Mouse (Mus musculus) G1E-ER4 (cell line): ENCODE results near the gene Fndc5. TPM values are rescaled to one million over a fixed set of nuclear protein-coding genes. Genes with fewer than 3 reads are reported as not detected.

Experiments
- GATA1 ChIP-seq: IDR thresholded peaks from one replicate; pipeline ENCODE4 v1.8.0; 2012; ENCODE audit warnings: low read length, inconsistent platforms
- polyA plus RNA-seq: library from polyadenylated mRNA; stranded (reverse); fragments of >175 nt; gene quantifications from 2 replicates; pipeline ENCODE4 v1.2.3, GENCODE M21; 2012

The Fndc5 gene
- polyA plus RNA-seq, 1 experiment, result 0.19 TPM

DNA sequence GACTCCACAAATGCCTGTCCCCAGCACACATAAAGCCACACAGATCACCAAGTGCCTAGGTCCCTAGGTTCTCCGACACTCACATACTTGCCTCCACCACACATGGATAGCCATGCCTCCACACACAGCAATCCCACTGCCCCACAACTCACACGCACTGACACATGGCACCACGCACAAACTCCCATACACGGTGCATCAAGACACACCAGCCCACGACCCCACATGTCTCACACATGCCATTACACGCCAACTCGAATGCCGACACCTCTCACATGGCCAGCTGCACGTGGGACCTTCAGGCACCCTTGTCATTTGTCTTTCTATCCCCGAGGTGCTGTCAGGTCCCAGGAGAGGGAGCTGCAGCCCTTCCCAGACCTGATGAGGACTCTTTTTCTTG is 17.1 kb upstream of the Fndc5 start:
- TF ChIP-seq GATA1, result no peak

- TF ChIP-seq GATA1, result no peak
Observed at GRCm38 (mm10) chr4:129120520-129121445, 16.0 kb upstream of the Fndc5 start.

DNA sequence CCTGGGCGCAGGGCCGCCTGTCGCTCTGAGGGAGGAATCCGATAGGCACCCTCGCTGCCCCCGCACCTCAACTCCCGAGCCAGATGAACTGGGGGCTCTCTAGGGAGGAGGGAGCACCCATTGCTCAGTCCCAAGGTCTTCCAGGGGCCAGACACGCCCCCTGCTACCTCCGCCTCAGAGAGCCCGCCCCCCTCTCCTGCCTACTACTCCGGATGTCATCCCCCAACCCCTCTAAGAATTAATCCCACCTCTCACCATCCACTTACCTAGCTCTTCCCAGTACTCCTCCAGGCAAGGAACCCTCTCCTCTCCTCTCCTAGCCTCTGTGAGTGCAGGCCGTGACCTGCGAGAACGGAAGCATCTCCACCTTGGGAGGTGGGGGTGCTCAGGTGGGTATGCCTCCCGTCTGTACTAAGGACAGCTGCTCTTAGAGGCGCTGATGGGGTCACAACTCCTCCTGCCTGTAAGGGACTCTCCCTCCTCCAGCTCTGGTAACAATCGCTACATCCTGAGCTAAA is 15.2 kb upstream of the Fndc5 start, which contains the start of gene Hpca:
TSS of gene Hpca (minus strand) at position 468 of the 518 bp plus-strand sequence.
- TF ChIP-seq GATA1, result no peak

DNA sequence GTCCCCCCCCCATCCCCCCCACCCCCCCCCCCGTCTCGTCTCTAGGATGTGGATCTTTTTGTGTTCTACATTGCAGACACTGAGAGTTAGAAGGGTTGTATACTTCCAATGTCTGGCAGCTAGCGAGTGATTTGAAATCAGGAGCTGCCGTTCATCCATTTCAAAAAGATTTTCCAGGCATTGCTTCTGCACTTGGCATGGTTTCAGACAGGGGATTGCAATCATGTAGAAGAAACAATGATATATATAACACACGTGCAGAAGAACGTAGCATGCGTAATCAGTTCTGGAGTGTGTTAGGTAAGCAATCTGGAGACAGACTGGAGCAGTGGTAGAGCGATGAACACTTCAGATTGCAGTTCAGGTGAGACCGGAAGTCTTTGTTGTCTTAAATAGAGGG is 14.7 kb upstream of the Fndc5 start:
- no peak for TF ChIP-seq GATA1

DNA sequence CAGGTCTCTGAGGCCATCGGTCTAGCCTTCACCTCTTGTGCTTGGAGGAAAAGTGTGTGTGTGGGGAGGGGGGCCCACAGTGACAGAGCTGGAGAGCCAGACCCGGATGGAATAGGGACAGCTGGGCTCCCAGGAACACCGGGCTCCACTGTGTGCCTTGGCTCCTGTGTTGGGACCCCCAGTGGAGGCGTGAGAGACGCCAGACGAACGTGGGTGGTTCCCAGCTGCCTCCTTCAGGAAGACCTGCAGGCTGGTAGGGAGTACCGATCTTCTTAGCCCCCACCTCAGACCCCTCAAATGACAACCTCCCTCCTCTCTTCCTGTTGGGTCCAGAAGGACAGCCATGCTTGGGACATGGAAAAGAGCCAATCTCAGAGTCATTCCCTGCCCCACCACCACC is 14.1 kb upstream of the Fndc5 start:
- no peak for TF ChIP-seq GATA1

- TF ChIP-seq GATA1, result no peak
Observed at GRCm38 (mm10) chr4:129124652-129125146, 12.1 kb upstream of the Fndc5 start.

DNA sequence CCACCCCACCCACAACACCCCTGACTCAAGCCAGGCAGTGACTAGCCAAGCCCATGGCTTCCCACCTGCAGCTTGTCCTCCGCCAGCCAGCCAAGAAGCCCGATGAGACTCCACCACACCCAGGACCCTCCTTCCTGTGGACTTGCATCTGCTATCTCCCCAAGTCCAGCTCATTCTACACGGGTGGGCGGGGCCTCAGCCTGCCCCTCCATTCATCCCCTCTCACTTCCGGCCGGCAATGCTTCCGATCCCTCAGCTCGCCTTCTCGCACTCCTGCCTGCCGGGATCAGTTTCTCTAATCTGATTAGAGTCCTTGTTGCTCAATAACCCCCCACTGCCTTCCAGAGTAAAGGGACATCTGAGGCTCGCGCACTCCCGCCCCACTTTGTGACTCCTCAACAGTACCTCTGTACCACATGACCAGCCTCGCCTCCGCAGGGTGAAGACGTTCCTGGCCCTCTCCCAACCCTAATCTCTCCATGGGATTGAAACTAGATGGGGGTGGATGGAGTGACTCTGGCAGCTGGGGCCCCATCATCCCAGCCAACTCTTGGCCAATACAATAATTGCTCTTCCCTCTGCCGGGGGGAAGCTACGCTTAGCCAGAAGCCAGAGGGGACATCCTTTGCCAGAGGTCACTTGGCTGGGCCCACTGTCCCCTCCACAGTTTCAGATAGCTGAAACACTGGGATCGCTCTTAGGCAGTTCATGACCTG is 10.9 kb upstream of the Fndc5 start:
- no peak for TF ChIP-seq GATA1

- no peak for TF ChIP-seq GATA1
Observed at GRCm38 (mm10) chr4:129128582-129129338, 8.0 kb upstream of the Fndc5 start.

DNA sequence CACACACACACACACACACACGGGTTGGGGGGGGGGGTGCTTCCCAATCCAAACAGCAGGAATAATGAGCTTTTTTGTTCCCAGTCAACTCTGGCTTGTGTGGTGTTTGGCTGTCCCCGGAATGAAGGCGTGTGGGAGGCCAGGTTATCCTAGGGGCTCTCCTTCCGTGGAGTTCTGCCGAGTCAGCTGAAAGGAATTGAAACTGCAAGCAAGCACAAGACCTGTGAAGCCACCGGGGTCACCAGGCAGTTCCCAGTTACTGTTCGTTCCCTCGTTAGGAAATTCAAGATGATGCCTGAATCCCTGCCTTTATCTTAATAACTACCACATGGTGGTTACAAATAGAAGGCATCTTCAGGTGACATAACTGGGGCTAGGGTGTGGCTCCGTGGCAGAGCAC is 7.4 kb upstream of the Fndc5 start:
- no peak for TF ChIP-seq GATA1

DNA sequence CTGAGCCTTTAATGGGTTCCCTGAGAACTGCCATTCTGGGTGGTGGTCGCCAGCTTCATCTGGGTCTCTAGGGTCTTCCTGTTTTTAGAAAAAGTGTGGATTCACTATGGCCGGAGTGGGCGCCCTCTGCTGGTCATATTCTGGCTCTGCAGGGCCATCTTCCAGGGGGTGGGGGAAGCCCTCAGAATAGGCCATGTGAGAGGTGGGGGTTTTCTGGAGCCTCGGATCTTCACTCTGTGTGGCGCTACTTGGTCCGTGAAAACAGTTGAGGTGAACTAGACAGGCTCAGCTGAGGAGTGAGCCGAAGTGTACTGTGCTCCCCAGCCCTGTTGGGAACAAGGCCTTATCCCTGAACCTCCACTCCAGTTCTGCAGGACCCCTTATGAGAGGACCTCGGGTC is 6.7 kb upstream of the Fndc5 start:
- no peak for TF ChIP-seq GATA1

- no peak for TF ChIP-seq GATA1
Observed at GRCm38 (mm10) chr4:129130755-129131303, 6.0 kb upstream of the Fndc5 start.

- no peak for TF ChIP-seq GATA1
Observed at GRCm38 (mm10) chr4:129134799-129135585, 1.8 kb upstream of the Fndc5 start.

DNA sequence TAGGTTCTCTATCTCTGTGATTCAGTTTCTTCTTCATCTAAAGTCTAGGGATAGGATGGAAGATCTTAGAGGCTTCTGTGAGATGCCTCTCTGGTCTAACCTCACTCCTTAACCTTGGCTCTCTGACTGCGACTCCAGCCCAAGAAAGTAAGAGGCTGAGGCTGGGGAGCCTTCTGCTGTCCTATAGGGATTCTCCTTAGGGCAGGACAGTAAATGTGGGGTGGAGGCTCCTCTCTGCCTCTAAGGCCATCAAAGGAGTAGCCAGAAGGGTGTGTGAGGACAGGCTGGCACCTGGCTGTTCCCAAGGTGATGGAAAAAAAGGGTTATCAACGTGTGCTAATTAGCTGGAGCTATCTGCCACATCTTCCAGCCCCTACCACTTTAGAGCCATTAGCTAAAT is 1.2 kb upstream of the Fndc5 start:
- TF ChIP-seq GATA1, result no peak

DNA sequence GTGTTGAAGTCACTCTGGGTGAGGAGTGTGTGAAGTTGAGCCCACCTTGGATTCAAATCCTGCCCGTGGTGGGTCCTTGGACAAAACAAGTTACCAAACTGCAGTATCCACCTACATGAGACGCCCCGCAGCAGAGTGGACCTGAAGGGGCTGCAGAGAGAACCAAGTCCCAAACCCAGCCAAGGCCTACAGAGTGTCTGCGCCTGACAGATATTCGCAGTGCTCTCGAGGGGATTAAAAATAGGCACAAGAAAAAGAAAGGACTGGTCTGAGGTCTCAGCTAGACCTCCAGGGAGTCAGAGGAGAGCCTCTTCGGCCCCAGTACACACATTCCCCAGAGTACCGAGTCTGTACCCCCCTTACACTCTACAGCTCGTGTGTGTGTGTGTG is 615 bp upstream of the Fndc5 start:
- no peak for TF ChIP-seq GATA1
